Mouse (Mus musculus): ENCODE measurements around the gene Foxn3.

- no peak for TF ChIP-seq CTCF (IDR thresholded peaks at IDR 0.05)
- TF ChIP-seq EP300 (IDR thresholded peaks at IDR 0.05), result no peak
Observed at GRCm38 (mm10) chr12:99306536-99307204, 256.7 kb downstream of the Foxn3 start.
